Mouse (Mus musculus): ENCODE measurements around the gene Nxpe5.

GRCm38 (mm10) chr5:138223287-138223686, 2.4 kb upstream of the Nxpe5 start:
- TF ChIP-seq CTCF (IDR thresholded peaks at IDR 0.05; ENCODE audit: extremely low read depth, insufficient read depth, insufficient read length, insufficient replicate concordance) (no peak), POLR2A (IDR thresholded peaks at IDR 0.05; ENCODE audit: low read depth, low read length) (no peak)

Data from spleen, adult 2 months (tissue).